Comparison of ENCODE assay signal across 21 mouse cellular contexts in genomic region chr11:62087051-62087450, GRCm38 (mm10).
"Had no signal": no experiment of that assay in that cellular context is flagged by ENCODE, and none has a peak within 500 bp of the region (broad histone marks: within the 10 kb centered on the region; RNA-seq: fewer than 3 reads in every experiment).

No protein-coding gene starts in this region.

- H3K9ac ChIP-seq: liver, postnatal 0 days; lung, embryonic 15.5 days; midbrain, embryonic 13.5 days; midbrain, embryonic 15.5 days; neural tube, embryonic 13.5 days; neural tube, embryonic 15.5 days had no signal

- ATAC-seq: liver, postnatal 0 days; lung, postnatal 0 days; midbrain, embryonic 13.5 days; midbrain, embryonic 15.5 days had no signal

- H3K4me3 ChIP-seq: lung, embryonic 15.5 days; megakaryocyte, embryonic 14.5 days; midbrain, embryonic 13.5 days; midbrain, embryonic 15.5 days; neural tube, embryonic 13.5 days; neural tube, embryonic 15.5 days had no signal

- H3K27me3 ChIP-seq: lung, embryonic 15.5 days; megakaryocyte, embryonic 14.5 days; midbrain, embryonic 13.5 days; midbrain, embryonic 15.5 days; neural tube, embryonic 13.5 days; neural tube, embryonic 15.5 days had no signal

- H3K4me2 ChIP-seq: lung, embryonic 15.5 days; midbrain, embryonic 11.5 days; midbrain, embryonic 13.5 days; midbrain, embryonic 15.5 days; neural tube, embryonic 13.5 days; neural tube, embryonic 15.5 days had no signal

- H3K27ac ChIP-seq: lung, embryonic 15.5 days; macrophage; midbrain, embryonic 13.5 days; midbrain, embryonic 15.5 days; neural tube, embryonic 13.5 days; neural tube, embryonic 15.5 days had no signal

- H3K4me1 ChIP-seq: midbrain, embryonic 13.5 days; midbrain, embryonic 15.5 days; neural tube, embryonic 13.5 days; neural tube, embryonic 15.5 days had no signal

- H3K9me3 ChIP-seq: lung, embryonic 15.5 days; megakaryocyte, embryonic 14.5 days; midbrain, embryonic 13.5 days; midbrain, embryonic 15.5 days; neural tube, embryonic 13.5 days; neural tube, embryonic 15.5 days had no signal

- DNase-seq: liver, postnatal 0 days; lung, adult 2 months; lung, postnatal 14 days; lung, postnatal 36 days; retina, postnatal 1 day; right cerebral cortex, adult 18-20 months; right cerebral cortex, postnatal 25 days; right cerebral cortex, postnatal 4 days; spleen, adult 18-20 months; thymus, adult 18-20 months; thymus, postnatal 14 days; thymus, postnatal 4 days had no signal

- H3K36me3 ChIP-seq: lung, embryonic 15.5 days; midbrain, embryonic 13.5 days; midbrain, embryonic 15.5 days; neural tube, embryonic 13.5 days; neural tube, embryonic 15.5 days had no signal
